Mouse (Mus musculus) heart, adult 8-10 months (tissue): ENCODE data around the gene Slc22a30. TPM values are rescaled to one million over a fixed set of nuclear protein-coding genes. Genes with fewer than 3 reads are reported as not detected.
"Not testable (repeated sequence)": the region's sequence is repeated elsewhere in the genome, so short reads cannot be mapped to it uniquely, and the experiment has no call there.

Source experiments
- DNase-seq: peaks from one replicate; pipeline ENCODE4 v3.0.0; 2022; ENCODE audit warnings: low spot score
- total RNA-seq, 4 experiments: library from RNA; stranded (reverse); gene quantifications; 2 replicates each; pipeline ENCODE4 v1.2.4; 2022

Gene Slc22a30
- total RNA-seq: not detected

DNA sequence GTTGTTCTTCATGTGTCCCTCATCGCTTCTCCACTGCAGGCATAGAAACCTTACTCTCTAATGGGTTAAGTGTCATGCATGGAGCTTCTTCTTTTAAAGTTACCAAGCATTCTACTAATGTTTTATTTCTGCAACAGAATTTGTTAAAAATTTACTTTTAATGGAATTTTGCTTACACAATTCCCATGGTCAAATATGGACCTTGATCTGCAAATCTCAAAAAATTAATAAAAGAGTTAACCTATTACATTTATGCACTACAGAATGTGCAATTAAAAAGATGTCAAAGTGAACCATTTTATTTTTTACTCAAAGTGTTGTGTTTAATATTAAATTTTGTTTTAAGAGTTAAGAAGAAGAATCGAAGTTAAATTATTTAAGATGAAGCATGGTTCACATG, at the start of gene Slc22a30:
Gene Slc22a30 (minus strand): TSS at position 101 of the 400 bp plus-strand sequence.
- DNase-seq: not testable (repeated sequence)

GRCm38 (mm10) chr19:8448321-8448720, 43.4 kb upstream of the Slc22a30 start:
- no peak for DNase-seq

DNA sequence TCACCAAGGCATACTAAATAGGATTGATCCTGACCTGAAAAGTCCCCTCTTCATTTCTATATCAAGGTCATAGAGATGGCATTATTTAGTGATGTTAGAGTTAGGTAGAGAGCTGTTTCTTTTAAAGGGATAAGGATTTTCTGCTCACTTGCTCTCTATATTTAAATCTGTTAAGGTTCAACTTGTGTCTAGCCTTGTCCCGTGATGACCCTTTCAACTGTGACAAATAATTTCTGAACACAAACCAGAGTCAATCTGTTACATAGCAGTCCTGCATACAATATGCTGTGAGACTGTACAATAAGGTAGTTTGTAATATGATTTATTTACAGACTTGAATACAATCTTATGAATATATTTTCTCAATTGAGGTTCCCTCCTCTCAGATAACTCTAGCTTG, 42.6 kb upstream of the Slc22a30 start:
- DNase-seq: no peak

- DNase-seq: no peak
These were observed 26.2 kb upstream of the Slc22a30 start for GRCm38 (mm10) chr19:8431051-8431662.

- DNase-seq: not testable (repeated sequence)
These were observed 2.5 kb upstream of the Slc22a30 start for GRCm38 (mm10) chr19:8407290-8408021.

Other genes starting within 250 kb of the Slc22a30 start
- not detected for gene Slc22a29, start 186.2 kb downstream of the Slc22a30 start, total RNA-seq
- gene Slc22a8, start 186.1 kb upstream of the Slc22a30 start, total RNA-seq: under 1 TPM in 1 of 4 experiments, not detected in 3; 0.25 TPM
- gene Slc22a6, start 212.9 kb upstream of the Slc22a30 start, total RNA-seq: not detected